Mouse (Mus musculus): Measurements from ENCODE around the gene Adcy6. TPM values are rescaled to one million over a fixed set of nuclear protein-coding genes. Genes with fewer than 3 reads are reported as not detected.

The Adcy6 gene
- polyA plus RNA-seq, 1 experiment from 2014 or later = 0.34 TPM

DNA sequence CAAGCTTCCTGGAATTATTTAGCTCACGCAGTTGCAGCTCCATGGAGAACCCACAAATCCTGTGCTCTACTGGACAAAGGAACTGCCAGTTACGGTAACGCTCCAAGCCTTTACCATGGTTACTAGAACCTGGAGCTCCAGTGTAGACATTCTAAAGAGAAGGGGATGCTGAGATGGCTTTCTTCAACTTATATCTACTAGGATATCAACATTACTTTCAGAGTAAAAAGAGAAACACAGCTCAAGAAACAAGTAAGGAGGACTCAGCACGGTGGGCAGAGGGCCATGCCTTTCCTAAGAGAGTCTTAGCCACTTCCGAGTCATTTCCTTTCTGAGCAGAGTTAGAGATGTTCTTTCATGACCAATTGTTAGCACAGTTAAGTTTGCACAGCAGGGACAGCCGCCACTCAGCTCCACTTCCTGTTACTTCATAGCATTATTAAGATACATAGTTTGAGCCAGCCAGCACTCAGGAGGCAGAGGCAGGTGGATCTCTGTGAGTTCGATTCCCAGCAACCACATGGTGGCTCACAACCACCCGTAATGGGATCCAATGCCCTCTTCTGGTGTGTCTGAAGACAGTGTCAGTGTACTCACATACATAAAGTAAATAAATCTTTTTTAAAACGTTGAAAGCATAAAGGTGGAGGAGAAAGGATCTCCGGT lies 38.9 kb downstream of the Adcy6 start, which contains the start of the genes Ccnt1 and 4930415O20Rik:
Gene Ccnt1, minus strand, starts transcription at position 51 of the 666 bp plus-strand sequence.
Gene 4930415O20Rik, plus strand, starts transcription at position 132 of the 666 bp plus-strand sequence.
- Histone ChIP-seq H3K27ac (no peak within 1 kb of the TSS), H3K79me2 (ENCODE audit: inconsistent target) (peaks cover 23% of the 10 kb centered on the region), H3K4me3 (ENCODE audit: inconsistent target) (no peak within 1 kb of the TSS), H3K36me3 (ENCODE audit: inconsistent target) (no peaks in the 10 kb centered on the region)
- 50% methylated on average over 10 of the region's 10 CpGs for WGBS (ENCODE audit: missing documents)

DNA sequence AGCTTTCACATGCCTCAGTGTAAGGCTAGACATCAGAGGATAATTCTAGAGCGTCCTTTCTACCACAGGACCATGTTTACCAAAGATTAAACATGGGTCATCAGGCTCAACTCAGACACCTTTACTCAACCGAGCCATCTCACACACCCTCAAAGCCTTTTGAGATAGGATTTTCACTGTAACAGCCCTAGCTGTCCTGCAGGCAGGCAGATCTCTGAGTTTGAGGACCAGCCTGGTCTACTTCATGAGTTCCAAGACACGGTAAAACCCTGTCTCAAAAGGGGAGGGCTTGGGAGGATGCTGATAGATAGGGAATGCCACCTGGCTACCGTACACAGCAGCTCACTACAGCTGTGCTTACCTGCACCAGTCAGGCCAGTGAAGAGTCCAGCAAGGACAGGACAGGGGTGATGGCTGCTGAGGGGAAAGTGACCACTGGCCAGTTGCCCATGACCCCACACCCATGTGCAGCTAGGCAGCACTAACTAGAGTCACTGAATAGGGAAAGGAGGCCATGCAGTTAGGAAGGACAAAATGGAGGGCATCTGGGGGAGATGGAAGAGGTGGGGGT lies 40.0 kb downstream of the Adcy6 start:
- 85% methylated on average over 4 of the region's 4 CpGs for WGBS (ENCODE audit: missing documents)
- no peak overlapping the region for H3K27ac ChIP-seq
- peaks cover 34% of the 10 kb centered on the region for H3K79me2 ChIP-seq (ENCODE audit: inconsistent target)
- no peaks in the 10 kb centered on the region for H3K36me3 ChIP-seq (ENCODE audit: inconsistent target)
- H3K4me3 ChIP-seq (ENCODE audit: inconsistent target) = no peak overlapping the region

DNA sequence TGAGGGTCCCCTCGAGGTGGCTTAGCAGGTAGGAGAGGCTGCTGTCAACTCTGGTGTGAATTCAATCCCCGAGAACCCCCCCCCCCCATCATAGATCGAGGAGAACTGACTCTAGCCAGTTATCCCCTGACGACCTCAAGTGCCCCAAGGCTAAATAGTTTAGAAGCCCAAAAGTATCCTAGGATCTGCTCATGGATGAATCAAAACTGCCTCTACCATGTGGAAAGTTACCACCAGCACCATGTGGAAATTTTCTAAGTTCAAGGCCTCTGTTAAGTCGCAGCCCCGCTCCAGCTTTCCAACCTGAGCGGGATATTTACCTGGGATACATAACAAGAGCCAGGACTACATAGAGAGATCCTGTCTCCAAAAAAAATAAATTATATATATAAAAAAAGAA lies 40.7 kb downstream of the Adcy6 start:
- H3K27ac ChIP-seq = no peak overlapping the region
- peaks cover 41% of the 10 kb centered on the region for H3K79me2 ChIP-seq (ENCODE audit: inconsistent target)
- no peaks in the 10 kb centered on the region for H3K36me3 ChIP-seq (ENCODE audit: inconsistent target)
- WGBS (ENCODE audit: missing documents) = 79% methylated on average over 7 of the region's 7 CpGs
- H3K4me3 ChIP-seq (ENCODE audit: inconsistent target) = no peak overlapping the region

DNA sequence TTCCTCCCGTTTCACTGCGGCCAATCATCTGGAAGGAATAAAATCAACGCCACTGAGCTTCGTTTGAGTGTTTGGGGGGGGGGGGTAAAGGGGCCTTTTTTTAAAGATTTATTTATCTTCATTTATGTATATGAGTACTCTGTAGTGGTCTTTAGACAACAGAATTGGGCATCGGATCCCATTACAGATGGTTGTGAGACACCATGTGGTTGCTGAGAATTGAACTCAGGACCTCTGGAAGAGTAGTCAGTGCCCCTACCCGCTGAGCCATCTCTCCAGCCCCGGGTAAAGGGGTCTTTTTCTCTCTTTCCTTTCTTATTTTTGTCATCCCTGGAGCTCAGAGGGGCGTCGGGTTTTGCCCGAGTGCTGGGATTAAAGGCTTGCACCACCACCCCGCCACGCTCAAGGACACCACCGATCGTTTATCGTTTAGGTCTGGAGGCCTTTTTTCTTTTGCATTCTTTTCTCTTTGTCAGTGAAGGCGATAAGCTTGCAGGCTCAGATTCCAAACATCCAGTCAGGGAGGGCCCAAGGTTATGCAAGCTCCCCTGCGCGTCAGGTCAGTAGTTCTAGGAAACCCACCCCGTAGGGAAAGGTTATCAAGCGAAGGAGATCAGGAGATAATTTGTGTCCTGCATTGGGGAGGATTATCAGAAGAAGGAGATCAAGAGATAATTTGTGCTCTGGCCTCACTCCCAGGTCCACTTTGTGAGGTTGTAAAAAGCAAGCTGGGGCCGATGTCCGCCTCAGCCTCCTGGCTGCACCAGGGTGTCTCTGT lies 41.4 kb downstream of the Adcy6 start:
- WGBS (ENCODE audit: missing documents) = 10% methylated on average over 22 of the region's 22 CpGs
- Histone ChIP-seq H3K36me3 (ENCODE audit: inconsistent target) (no peaks in the 10 kb centered on the region), H3K79me2 (ENCODE audit: inconsistent target) (peaks cover 49% of the 10 kb centered on the region), H3K27ac (peak overlapping the region; percentile 80), H3K4me3 (ENCODE audit: inconsistent target) (peak overlapping the region; percentile 90)

DNA sequence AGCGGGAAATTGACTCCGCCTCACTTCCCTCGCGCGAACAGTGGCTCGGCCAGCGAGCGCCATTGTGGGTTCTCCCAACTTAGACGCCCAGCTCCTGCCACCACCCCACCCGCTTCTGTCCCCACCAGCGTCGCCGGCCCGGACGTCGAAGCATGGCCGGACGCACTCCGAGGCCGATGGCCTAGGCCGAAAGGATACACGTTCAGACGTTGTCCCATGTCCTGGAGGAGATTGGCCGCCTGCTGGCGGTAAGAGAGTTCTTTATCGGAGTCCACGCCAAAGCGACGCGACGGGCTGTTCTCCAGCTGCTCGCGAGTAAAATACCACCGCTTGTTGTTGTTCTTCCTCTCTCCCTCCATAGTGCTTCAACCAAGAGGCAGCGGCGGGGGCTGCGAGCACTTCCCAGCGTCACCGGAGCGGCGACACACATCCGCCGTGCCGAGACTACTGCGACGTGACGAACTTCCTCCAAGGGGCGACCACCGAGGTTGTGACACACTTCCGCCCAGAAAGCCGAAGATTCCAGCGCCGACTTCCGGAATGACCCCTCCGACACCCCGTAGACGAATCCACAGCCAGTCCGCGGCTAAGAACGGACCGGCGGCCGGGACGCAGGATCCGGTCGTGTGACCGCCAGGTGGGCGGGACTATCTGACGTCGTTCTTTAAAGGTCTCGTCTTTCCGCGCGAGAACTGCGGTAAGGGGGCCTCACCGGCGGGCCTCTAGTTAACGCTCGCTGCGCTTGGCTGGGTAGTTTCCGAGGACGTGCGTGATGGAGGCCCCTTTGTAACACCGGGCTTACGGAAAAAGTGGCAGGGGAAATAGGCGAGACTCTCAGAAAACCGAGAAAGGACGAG lies 42.4 kb downstream of the Adcy6 start:
- Histone ChIP-seq H3K79me2 (ENCODE audit: inconsistent target) (peaks cover 58% of the 10 kb centered on the region), H3K36me3 (ENCODE audit: inconsistent target) (peaks cover 6% of the 10 kb centered on the region; the same call in 1 of the 2 replicates), H3K4me3 (ENCODE audit: inconsistent target) (peak overlapping the region; percentile 90), H3K27ac (peak overlapping the region; percentile 85)
- WGBS (ENCODE audit: missing documents) = 2% methylated on average over 82 of the region's 88 CpGs

DNA sequence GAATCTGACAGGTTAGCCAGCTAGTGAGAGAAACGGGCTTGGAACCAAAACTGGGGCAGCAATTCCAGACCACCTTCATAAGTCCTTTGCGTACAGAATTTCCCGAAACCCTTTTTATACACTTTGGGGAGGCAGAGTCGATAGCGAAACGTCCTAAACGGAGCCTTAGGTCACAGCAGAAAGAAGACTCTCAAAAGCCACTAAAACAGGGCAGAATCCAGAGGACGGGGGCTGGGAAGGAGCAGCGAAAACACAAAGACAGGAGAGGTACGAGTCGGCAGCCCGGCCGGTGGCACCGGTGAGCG lies 43.0 kb downstream of the Adcy6 start:
- under 1% methylated on average over 15 of the region's 15 CpGs for WGBS (ENCODE audit: missing documents)

DNA sequence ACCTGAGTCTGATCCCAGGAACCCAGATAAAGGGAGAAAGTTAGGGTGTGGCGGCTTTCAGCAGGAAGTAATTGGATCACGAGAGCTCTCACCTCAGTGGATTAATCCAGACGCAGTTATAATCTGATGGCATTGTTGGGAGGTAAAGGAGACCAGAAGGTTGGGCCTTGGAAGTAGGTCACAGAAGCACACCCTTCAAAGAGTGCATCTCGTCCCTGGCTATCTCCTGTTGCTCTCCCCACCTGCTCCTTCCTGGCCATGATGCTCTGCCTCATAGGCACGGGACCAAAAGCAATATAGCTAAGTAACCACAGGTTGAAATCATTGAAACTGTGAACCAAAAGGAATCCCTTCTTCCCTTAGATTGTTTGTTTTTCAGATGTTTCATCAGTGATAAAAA lies 52.7 kb downstream of the Adcy6 start:
- 95% methylated on average over 5 of the region's 5 CpGs for WGBS (ENCODE audit: missing documents)

More for the DNA sequence above, 43.0 kb downstream of the Adcy6 start:
- Histone ChIP-seq H3K27ac (peak overlapping the region; percentile 85), H3K79me2 (ENCODE audit: inconsistent target) (peaks cover 64% of the 10 kb centered on the region), H3K4me3 (ENCODE audit: inconsistent target) (peak overlapping the region; percentile 90), H3K36me3 (ENCODE audit: inconsistent target) (peaks cover 6% of the 10 kb centered on the region; the same call in 1 of the 2 replicates)

DNA sequence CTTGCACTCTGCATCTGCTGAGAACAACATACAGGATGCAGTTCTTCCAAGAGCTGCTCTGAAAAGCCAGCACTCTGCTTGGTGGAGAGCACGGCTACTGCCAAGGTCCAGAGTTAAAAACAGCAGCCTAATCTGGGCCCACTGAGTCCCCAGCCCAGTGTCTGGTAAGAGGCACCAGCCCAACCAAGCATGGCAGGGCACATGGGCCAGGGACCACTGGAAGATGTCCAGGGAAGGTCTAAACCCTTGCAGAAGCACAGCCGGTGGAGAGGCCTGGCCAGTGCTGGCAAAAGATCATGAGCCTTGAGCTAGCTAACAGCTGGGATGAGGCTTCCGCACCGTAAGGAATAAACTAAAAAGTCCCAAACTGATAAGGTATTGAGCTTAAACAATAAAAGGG lies 54.0 kb downstream of the Adcy6 start:
- 98% methylated on average over 4 of the region's 4 CpGs for WGBS (ENCODE audit: missing documents)

More for the DNA sequence above, 52.7 kb downstream of the Adcy6 start:
- no peak overlapping the region for H3K27ac ChIP-seq
- no peak overlapping the region for H3K4me3 ChIP-seq (ENCODE audit: inconsistent target)
- H3K79me2 ChIP-seq (ENCODE audit: inconsistent target) = peaks cover 81% of the 10 kb centered on the region
- H3K36me3 ChIP-seq (ENCODE audit: inconsistent target) = peaks cover 57% of the 10 kb centered on the region

DNA sequence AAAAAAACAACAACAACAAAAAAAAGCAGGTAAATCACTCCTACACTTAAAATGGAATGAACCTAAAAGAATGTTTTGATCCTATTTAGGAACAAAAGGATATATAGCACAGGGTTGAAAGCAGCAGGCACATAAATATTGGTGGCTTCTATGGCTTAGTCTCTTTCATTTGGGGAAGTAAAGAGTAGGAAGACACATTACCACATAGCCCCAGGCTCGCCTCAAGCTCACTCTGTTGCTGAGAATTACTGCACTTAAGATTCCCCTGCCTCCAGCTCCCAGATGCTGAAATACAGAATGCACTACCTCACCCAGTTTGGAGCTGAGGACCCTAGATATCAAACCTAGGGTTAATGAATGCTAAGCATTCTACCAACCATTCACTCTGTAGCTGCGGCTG lies 57.1 kb downstream of the Adcy6 start:
- WGBS (ENCODE audit: missing documents) = 46% methylated on average over 2 of the region's 2 CpGs
- Histone ChIP-seq H3K27ac (no peak overlapping the region), H3K4me3 (ENCODE audit: inconsistent target) (no peak overlapping the region), H3K36me3 (ENCODE audit: inconsistent target) (peaks cover 66% of the 10 kb centered on the region), H3K79me2 (ENCODE audit: inconsistent target) (peaks cover 57% of the 10 kb centered on the region)

More for the DNA sequence above, 54.0 kb downstream of the Adcy6 start:
- Histone ChIP-seq H3K79me2 (ENCODE audit: inconsistent target) (peaks cover 68% of the 10 kb centered on the region), H3K27ac (no peak overlapping the region), H3K4me3 (ENCODE audit: inconsistent target) (no peak overlapping the region), H3K36me3 (ENCODE audit: inconsistent target) (peaks cover 70% of the 10 kb centered on the region)

DNA sequence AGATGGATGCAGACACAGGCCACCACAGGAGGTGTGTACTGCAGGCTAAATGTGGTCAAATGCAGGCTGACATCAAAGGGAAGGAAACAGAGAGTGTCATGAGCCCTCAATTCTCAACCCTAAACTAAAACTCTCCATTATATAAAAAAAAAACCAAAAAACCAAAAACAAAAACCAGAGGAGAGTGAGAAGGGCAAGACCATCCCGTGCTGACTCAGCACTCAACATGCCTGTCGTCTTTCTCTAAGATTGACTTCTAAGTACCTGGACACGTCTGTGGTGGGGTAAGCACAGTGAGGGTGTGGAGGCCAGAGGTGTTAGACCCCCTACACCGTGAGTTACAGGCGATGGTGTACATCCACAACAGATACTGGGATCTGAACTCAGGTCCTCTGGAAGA lies 63.0 kb downstream of the Adcy6 start:
- H3K4me3 ChIP-seq (ENCODE audit: inconsistent target) = no peak overlapping the region
- H3K79me2 ChIP-seq (ENCODE audit: inconsistent target) = peaks cover 78% of the 10 kb centered on the region
- WGBS (ENCODE audit: missing documents) = 93% methylated on average over 5 of the region's 5 CpGs
- peaks cover 71% of the 10 kb centered on the region for H3K36me3 ChIP-seq (ENCODE audit: inconsistent target)
- no peak overlapping the region for H3K27ac ChIP-seq

DNA sequence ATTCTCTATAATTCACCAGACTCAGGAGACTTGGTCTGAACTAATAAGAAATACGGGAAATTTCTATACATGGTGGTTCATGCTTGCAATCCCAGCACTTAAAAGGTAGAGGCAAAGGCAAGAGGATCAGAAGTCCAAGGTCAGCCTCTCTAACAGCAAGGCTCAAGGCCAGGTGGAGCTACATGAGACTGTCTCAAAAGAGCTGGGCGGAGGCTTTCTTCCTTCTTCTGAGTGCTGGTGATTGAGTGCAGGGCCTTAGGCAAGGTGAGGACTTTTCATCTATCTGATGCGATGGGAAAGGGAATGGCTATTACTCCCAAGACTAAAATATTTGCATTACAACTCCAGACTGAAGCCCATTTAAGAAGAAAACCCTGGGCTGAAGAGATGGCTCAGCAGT lies 64.7 kb downstream of the Adcy6 start:
- Histone ChIP-seq H3K27ac (no peak overlapping the region), H3K79me2 (ENCODE audit: inconsistent target) (peaks cover 81% of the 10 kb centered on the region), H3K4me3 (ENCODE audit: inconsistent target) (no peak overlapping the region), H3K36me3 (ENCODE audit: inconsistent target) (peaks cover 55% of the 10 kb centered on the region)
- 100% methylated on average over 3 of the region's 3 CpGs for WGBS (ENCODE audit: missing documents)

DNA sequence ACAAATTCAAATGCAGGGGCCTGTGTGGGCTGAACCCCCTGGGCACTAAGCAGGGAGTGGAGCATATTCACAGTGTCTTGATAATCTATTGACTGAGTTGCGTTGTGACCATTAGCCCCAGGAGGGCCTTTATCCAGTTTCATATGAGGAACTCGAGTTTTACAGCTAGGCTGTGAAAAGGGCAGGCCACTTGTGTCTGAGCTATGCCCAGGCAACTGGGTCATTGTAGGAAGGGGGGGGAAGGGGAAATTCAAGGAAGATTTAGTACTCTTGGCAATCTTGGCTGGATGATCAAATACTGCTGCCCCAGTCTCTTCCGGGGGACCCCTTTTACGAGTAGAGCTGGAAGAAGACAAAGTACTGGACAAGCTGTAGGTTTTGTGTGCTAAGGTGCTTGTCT lies 66.5 kb downstream of the Adcy6 start:
- no peak overlapping the region for H3K4me3 ChIP-seq (ENCODE audit: inconsistent target)
- peaks cover 86% of the 10 kb centered on the region for H3K79me2 ChIP-seq (ENCODE audit: inconsistent target)
- no peak overlapping the region for H3K27ac ChIP-seq
- H3K36me3 ChIP-seq (ENCODE audit: inconsistent target) = peaks cover 53% of the 10 kb centered on the region
- WGBS (ENCODE audit: missing documents) = 84% methylated on average over 4 of the region's 4 CpGs

DNA sequence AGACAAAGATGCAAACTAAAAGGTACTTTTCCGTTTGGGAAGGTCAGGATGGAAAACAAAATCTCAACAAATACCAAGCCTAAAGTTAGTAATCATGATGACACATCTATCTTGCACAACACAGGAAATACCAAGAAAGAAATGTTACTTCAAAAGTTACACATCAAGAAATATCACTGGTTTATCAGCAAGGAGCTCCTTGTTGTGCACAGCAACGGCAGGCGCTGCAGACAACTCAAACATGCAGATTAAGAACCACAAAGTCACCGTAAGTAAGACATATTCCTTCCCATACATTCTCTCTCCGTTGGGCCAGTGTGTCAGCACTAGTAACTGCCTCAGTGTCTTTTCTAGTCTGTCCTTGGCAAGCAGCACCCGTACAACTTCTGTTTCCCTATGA lies 68.8 kb downstream of the Adcy6 start:
- WGBS (ENCODE audit: missing documents) = 23% methylated on average over 5 of the region's 6 CpGs
- Histone ChIP-seq H3K79me2 (ENCODE audit: inconsistent target) (peaks cover 65% of the 10 kb centered on the region), H3K27ac (peak overlapping the region; percentile 65), H3K4me3 (ENCODE audit: inconsistent target) (no peak overlapping the region), H3K36me3 (ENCODE audit: inconsistent target) (peaks cover 35% of the 10 kb centered on the region)
